Mouse (Mus musculus) right cerebral cortex, adult 18-20 months (tissue): ENCODE data around the gene Olfr9.
A peak's percentile ranks its signal among the peaks of the same experiment; 100 is the strongest.
"Not testable (repeated sequence)": the region's sequence is repeated elsewhere in the genome, so short reads cannot be mapped to it uniquely, and the experiment has no call there.

Source experiments
- DNase-seq: peaks from one replicate; pipeline ENCODE4 v3.0.0; 2022; ENCODE audit warnings: mixed read lengths

Gene Olfr9

DNA sequence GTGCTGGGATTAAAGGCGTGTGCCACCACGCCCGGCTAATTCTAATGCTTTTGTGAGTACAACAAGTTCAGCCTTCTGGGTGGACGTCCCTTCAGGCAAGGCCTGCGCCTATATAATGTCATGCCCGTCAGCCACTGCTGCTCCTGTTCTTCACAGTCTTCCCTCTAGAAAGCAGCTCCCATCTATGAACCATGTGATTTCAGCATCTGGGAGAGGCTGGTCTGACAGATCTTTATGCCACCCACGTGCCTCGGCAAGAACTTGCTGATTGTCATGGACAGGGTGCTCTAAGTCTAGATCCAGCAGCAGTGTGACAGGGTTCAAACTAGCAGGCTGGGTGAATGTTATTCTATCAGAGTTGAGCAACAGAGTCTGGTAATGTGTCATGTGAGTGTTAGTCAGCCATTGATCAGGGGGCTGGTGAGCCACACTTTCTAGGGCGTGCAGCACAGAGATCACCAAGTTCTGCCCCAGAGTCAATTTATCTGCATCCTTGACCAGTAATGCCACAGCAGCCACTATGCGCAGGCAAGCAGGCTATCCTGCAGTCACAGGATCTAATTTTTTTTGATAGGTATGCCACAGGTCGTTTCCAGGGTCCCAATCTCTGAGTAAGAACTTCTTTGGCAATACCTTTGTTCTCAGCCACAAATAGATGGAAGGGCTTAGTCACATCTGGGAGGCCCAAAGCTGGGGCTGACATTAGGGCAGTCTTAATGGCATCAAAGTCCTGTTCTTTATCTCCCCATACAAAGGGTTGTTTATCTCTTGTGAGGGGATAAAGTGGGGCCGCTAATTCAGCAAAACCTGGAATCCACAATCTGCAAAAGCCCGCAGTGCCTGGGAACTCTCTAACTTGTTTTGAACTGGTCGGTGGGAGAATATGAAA, 15.0 kb downstream of the Olfr9 start:
- no peak for DNase-seq

GRCm38 (mm10) chr10:129010288-129010841, 21.1 kb downstream of the Olfr9 start, which contains the start of gene Olfr763:
Gene Olfr763, plus strand, starts transcription at chr10:129010791.
- no peak for DNase-seq

GRCm38 (mm10) chr10:129011511-129011910, 22.3 kb downstream of the Olfr9 start:
- not testable (repeated sequence) for DNase-seq

DNA sequence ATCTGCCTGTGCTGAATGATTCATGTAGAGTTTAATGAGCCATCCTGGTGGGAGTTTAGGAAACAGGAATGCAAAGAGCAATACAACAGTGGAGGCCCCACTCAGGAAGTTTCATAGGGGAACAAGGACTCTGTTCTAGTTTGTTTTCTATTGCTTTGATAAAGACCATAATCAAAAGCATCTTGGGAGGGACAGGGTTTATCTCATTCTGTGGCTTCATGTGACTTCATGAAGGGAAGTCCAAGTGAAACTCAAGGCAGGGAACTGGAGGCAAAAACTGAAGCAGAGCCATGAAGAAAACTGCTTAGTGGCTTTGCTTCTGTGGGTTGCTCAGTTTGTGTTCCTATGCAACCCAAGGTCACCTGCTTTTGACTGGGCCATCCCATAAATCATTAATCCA, 25.2 kb downstream of the Olfr9 start:
- no peak for DNase-seq

GRCm38 (mm10) chr10:129023319-129023718, 34.1 kb downstream of the Olfr9 start:
- no peak for DNase-seq

- peak; percentile 7 for DNase-seq
Observed at GRCm38 (mm10) chr10:129026018-129026662, 36.9 kb downstream of the Olfr9 start.

GRCm38 (mm10) chr10:129028343-129028742, 39.1 kb downstream of the Olfr9 start:
- DNase-seq: no peak

DNA sequence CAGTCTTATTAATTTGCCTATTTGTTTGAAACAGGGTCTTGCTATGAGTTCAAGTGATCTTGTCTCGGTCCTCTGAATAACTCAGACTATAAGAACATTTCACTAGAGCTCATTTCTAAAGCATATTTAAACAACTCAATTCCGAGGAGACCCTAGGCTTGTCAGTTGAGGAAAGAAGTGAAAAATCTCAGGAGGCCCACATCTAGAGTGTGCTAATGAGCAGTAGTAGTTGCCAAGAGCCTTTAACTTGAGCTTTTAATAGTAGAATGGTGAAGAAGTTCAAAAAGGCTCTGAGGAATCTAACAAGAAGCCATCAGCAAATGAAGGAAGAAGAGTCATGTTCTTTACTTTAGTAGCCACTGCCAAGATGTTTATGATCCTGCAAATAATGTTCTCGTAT, 50.6 kb downstream of the Olfr9 start, which contains the start of gene Olfr764-ps1:
Gene Olfr764-ps1 (minus strand): TSS at position 101 of the 400 bp plus-strand sequence.
- no peak for DNase-seq
